Mouse (Mus musculus): ENCODE results near the gene Abhd16a. TPM values are rescaled to one million over a fixed set of nuclear protein-coding genes. Genes with fewer than 3 reads are reported as not detected.

Abhd16a gene
- polyA plus RNA-seq, 1 experiment: 73.1 TPM

- no peaks in the 10 kb centered on the region for H3K4me1 ChIP-seq (ENCODE audit: control insufficient read depth, insufficient read depth, low read length)
- TF ChIP-seq CTCF (IDR thresholded peaks at IDR 0.05; ENCODE audit: control insufficient read depth, insufficient read depth, low read length) (no peak), POLR2A (IDR thresholded peaks at IDR 0.05; ENCODE audit: borderline replicate concordance, control insufficient read depth, low read depth, low read length) (no peak)
Measured at GRCm38 (mm10) chr17:35097164-35097655, 8.1 kb downstream of the Abhd16a start.

GRCm38 (mm10) chr17:35100196-35100765 lies 11.2 kb downstream of the Abhd16a start:
- Histone ChIP-seq H3K4me1 (ENCODE audit: control insufficient read depth, insufficient read depth, low read length) (no peaks in the 10 kb centered on the region; the same call in 1 of the 2 replicates), H3K27ac (ENCODE audit: control insufficient read depth, insufficient read depth, low read depth, low read length, poor library complexity) (no peak overlapping the region), H3K4me3 (replicated peaks; ENCODE audit: control insufficient read depth, low read depth, low read length) (no peak overlapping the region)
- 85% methylated on average over 10 of the region's 10 CpGs for WGBS
- no peak for TF ChIP-seq CTCF (IDR thresholded peaks at IDR 0.05; ENCODE audit: control insufficient read depth, insufficient read depth, low read length)
- TF ChIP-seq POLR2A (IDR thresholded peaks at IDR 0.05; ENCODE audit: borderline replicate concordance, control insufficient read depth, low read depth, low read length): no peak

More at GRCm38 (mm10) chr17:35097164-35097655, 8.1 kb downstream of the Abhd16a start:
- H3K27ac ChIP-seq (ENCODE audit: control insufficient read depth, insufficient read depth, low read depth, low read length, poor library complexity): no peak overlapping the region
- WGBS: 87% methylated on average over 12 of the region's 12 CpGs
- no peak overlapping the region for H3K4me3 ChIP-seq (replicated peaks; ENCODE audit: control insufficient read depth, low read depth, low read length)

DNA sequence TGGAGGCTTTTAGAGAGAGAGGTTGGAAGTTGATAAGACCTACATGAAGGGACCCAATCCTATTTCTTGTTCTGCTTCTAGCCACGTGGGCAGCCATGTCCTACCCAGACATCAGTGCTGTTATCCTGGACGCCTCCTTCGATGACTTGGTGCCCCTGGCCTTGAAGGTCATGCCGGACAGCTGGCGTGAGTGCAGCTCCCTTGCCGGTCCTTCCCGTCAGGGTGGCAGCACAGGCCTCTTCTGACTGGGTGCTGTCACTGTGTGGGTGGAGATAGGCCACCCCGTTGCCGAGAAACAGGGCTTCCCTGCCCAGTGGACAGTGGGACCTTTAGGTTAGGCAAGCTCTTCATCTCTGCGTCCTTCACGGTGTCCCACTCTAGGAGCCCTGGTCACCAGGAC lies 12.1 kb downstream of the Abhd16a start:
- TF ChIP-seq POLR2A (IDR thresholded peaks at IDR 0.05; ENCODE audit: borderline replicate concordance, control insufficient read depth, low read depth, low read length) (no peak), CTCF (IDR thresholded peaks at IDR 0.05; ENCODE audit: control insufficient read depth, insufficient read depth, low read length) (no peak)
- Histone ChIP-seq H3K4me3 (replicated peaks; ENCODE audit: control insufficient read depth, low read depth, low read length) (no peak overlapping the region), H3K27ac (ENCODE audit: control insufficient read depth, insufficient read depth, low read depth, low read length, poor library complexity) (no peak overlapping the region), H3K4me1 (ENCODE audit: control insufficient read depth, insufficient read depth, low read length) (no peaks in the 10 kb centered on the region; the same call in 1 of the 2 replicates)
- WGBS: 91% methylated on average over 11 of the region's 11 CpGs

GRCm38 (mm10) chr17:35102299-35102698 lies 13.2 kb downstream of the Abhd16a start:
- H3K4me1 ChIP-seq (ENCODE audit: control insufficient read depth, insufficient read depth, low read length): no peaks in the 10 kb centered on the region; the same call in 1 of the 2 replicates
- H3K4me3 ChIP-seq (replicated peaks; ENCODE audit: control insufficient read depth, low read depth, low read length): no peak overlapping the region
- WGBS: 77% methylated on average over 8 of the region's 8 CpGs
- TF ChIP-seq CTCF (IDR thresholded peaks at IDR 0.05; ENCODE audit: control insufficient read depth, insufficient read depth, low read length) (no peak), POLR2A (IDR thresholded peaks at IDR 0.05; ENCODE audit: borderline replicate concordance, control insufficient read depth, low read depth, low read length) (no peak)
- peak overlapping the region; percentile 37; the same call in 1 of the 2 replicates for H3K27ac ChIP-seq (ENCODE audit: control insufficient read depth, insufficient read depth, low read depth, low read length, poor library complexity)

DNA sequence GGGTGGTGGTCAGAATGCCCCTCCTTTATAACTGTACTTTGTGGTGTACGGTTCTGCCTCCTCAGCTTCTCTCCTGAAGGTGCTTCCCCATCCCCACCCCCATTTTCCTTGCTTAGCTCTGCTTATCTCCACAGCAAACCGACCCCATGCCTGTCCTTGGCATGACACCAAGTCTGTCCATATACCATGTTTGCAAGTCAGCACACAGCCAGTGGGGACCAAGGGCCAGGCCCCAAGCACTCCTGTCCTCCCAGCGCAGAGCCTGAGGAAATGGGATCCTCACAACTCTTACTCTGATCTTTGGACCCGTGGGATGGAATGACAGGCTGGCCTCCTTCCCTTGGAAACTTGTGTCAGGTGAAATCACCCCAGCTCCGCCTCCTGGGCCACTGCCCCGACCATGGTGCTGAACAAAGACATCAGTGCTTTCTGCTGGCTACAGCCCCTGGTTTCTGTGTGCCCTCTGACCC lies 14.2 kb downstream of the Abhd16a start:
- peak overlapping the region; percentile 28; the same call in 1 of the 2 replicates for H3K27ac ChIP-seq (ENCODE audit: control insufficient read depth, insufficient read depth, low read depth, low read length, poor library complexity)
- TF ChIP-seq POLR2A (IDR thresholded peaks at IDR 0.05; ENCODE audit: borderline replicate concordance, control insufficient read depth, low read depth, low read length) (no peak), CTCF (IDR thresholded peaks at IDR 0.05; ENCODE audit: control insufficient read depth, insufficient read depth, low read length) (no peak)
- no peak overlapping the region for H3K4me3 ChIP-seq (replicated peaks; ENCODE audit: control insufficient read depth, low read depth, low read length)
- H3K4me1 ChIP-seq (ENCODE audit: control insufficient read depth, insufficient read depth, low read length): no peaks in the 10 kb centered on the region; the same call in 1 of the 2 replicates
- 44% methylated on average over 6 of the region's 6 CpGs for WGBS

- no peak overlapping the region for H3K4me3 ChIP-seq (replicated peaks; ENCODE audit: control insufficient read depth, low read depth, low read length)
- TF ChIP-seq POLR2A (IDR thresholded peaks at IDR 0.05; ENCODE audit: borderline replicate concordance, control insufficient read depth, low read depth, low read length) (no peak), CTCF (IDR thresholded peaks at IDR 0.05; ENCODE audit: control insufficient read depth, insufficient read depth, low read length) (no peak)
- peak overlapping the region; percentile 36 for H3K27ac ChIP-seq (ENCODE audit: control insufficient read depth, insufficient read depth, low read depth, low read length, poor library complexity)
- no peaks in the 10 kb centered on the region; the same call in 1 of the 2 replicates for H3K4me1 ChIP-seq (ENCODE audit: control insufficient read depth, insufficient read depth, low read length)
- WGBS: 83% methylated on average over 7 of the region's 7 CpGs
Measured at GRCm38 (mm10) chr17:35104079-35104478, 15.0 kb downstream of the Abhd16a start.

GRCm38 (mm10) chr17:35104754-35105153 lies 15.7 kb downstream of the Abhd16a start:
- TF ChIP-seq CTCF (IDR thresholded peaks at IDR 0.05; ENCODE audit: control insufficient read depth, insufficient read depth, low read length) (no peak), POLR2A (IDR thresholded peaks at IDR 0.05; ENCODE audit: borderline replicate concordance, control insufficient read depth, low read depth, low read length) (no peak)
- Histone ChIP-seq H3K4me1 (ENCODE audit: control insufficient read depth, insufficient read depth, low read length) (no peaks in the 10 kb centered on the region; the same call in 1 of the 2 replicates), H3K4me3 (replicated peaks; ENCODE audit: control insufficient read depth, low read depth, low read length) (no peak overlapping the region), H3K27ac (ENCODE audit: control insufficient read depth, insufficient read depth, low read depth, low read length, poor library complexity) (peak overlapping the region; percentile 36)
- WGBS: 67% methylated on average over 6 of the region's 6 CpGs

DNA sequence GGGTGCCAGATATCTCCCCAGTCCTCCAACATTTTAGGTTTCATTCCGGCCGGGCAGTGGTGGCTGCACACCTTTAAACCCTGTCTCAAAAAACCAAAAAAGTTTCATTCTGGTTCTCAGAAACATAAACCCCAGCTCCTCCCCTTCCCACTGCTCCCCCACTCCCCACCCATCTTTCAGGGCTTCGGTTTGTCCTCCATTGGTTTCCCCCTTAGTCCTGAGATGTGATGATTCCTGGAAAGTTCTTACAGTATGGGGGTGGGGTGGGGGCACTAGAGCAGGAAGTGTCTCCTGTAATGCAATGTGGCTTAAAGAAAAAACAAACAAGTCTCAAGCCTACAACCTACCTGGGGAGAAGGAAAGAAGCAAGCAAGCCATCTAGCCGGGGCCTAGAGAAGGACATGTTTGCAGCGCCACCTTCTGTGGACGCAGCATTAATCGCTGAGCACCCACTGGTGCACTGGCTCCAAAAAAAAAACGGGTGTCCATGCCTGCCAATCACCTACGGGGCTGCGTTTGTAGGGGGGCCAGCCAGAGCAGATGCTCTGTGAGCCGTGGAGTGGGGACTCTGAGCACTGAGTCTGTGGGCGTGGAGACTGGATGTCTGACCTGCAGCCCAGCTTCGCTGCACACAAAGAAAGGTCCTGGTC lies 16.8 kb downstream of the Abhd16a start:
- 24% methylated on average over 13 of the region's 13 CpGs for WGBS
- no peak overlapping the region for H3K27ac ChIP-seq (ENCODE audit: control insufficient read depth, insufficient read depth, low read depth, low read length, poor library complexity)
- TF ChIP-seq POLR2A (IDR thresholded peaks at IDR 0.05; ENCODE audit: borderline replicate concordance, control insufficient read depth, low read depth, low read length) (peak; percentile 33; the same call in 1 of the 2 replicates), CTCF (IDR thresholded peaks at IDR 0.05; ENCODE audit: control insufficient read depth, insufficient read depth, low read length) (peak; percentile 68)
- no peaks in the 10 kb centered on the region; the same call in 1 of the 2 replicates for H3K4me1 ChIP-seq (ENCODE audit: control insufficient read depth, insufficient read depth, low read length)
- H3K4me3 ChIP-seq (replicated peaks; ENCODE audit: control insufficient read depth, low read depth, low read length): no peak overlapping the region

Data from bone marrow, adult 2 months (tissue).